Mouse (Mus musculus) myocyte (in vitro differentiated cells): Measurements from ENCODE around the gene Urod.

ENCODE experiments used
- MAX ChIP-seq: IDR thresholded peaks from one replicate; pipeline ENCODE4 v1.6.1; 2011; ENCODE audit warnings: low read depth, mild to moderate bottlenecking, control low read depth
- POLR2A ChIP-seq: IDR thresholded peaks from one replicate; pipeline ENCODE4 v1.6.1; 2011; ENCODE audit warnings: low read depth, mild to moderate bottlenecking, control low read depth, moderate library complexity; ENCODE audit not compliant: insufficient read length
- POLR2AphosphoS2 ChIP-seq: IDR thresholded peaks from one replicate; pipeline ENCODE4 v1.6.1; 2011; ENCODE audit warnings: low read depth, control low read depth; ENCODE audit not compliant: insufficient read length

DNA sequence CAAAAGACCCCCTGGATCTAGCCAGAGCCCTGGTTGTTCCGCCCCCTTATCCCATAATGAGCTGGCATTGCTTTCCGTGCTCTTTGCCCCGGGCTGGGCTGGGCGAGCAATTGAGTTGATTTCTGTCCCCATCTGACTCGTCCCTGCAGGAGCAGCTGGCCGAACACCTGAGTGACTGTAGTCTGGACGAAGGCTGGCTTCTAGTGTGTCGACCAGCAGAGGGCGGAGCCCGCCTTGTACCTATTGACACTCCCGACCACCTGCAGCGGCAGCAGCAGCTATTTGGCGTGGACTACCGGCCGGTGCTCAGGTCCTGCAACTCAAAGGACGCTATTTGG, 1.6 kb upstream of the Urod start:
- TF ChIP-seq POLR2A (no peak), POLR2AphosphoS2 (no peak), MAX (no peak)
